Mouse (Mus musculus) ES-Bruce4 (cell line): ENCODE results near the gene Invs. TPM values are rescaled to one million over a fixed set of nuclear protein-coding genes. Genes with fewer than 3 reads are reported as not detected.

Experiments
- H3K27ac ChIP-seq: 2 replicates; pipeline ENCODE4 v1.5.1; 2012; ENCODE audit warnings: low read length, inconsistent platforms; ENCODE audit not compliant: insufficient read depth
- H3K27me3 ChIP-seq: 2 replicates; pipeline ENCODE4 v1.6.1; 2012; ENCODE audit warnings: mild to moderate bottlenecking, low read length, inconsistent platforms; ENCODE audit not compliant: control insufficient read depth, poor library complexity, insufficient read depth, severe bottlenecking
- H3K36me3 ChIP-seq: 2 replicates; pipeline ENCODE4 v1.6.1; 2012; ENCODE audit warnings: inconsistent platforms, mild to moderate bottlenecking, low read length, moderate library complexity; ENCODE audit not compliant: control insufficient read depth, poor library complexity, insufficient read depth, severe bottlenecking
- H3K4me1 ChIP-seq: one replicate; pipeline ENCODE4 v1.8.1; 2011; ENCODE audit warnings: low read length; ENCODE audit not compliant: control insufficient read depth, insufficient read depth
- H3K4me3 ChIP-seq: 2 replicates; pipeline ENCODE4 v1.5.1; 2011; ENCODE audit warnings: low read depth, mild to moderate bottlenecking, low read length
- H3K9ac ChIP-seq: 2 replicates; pipeline ENCODE4 v1.6.1; 2012; ENCODE audit warnings: low read depth, mild to moderate bottlenecking, inconsistent platforms; ENCODE audit not compliant: poor library complexity, severe bottlenecking
- H3K9me3 ChIP-seq: replicated peaks from 2 replicates; pipeline ENCODE4 v1.6.1; 2012; ENCODE audit warnings: mild to moderate bottlenecking, low read length, inconsistent platforms; ENCODE audit not compliant: control insufficient read depth, poor library complexity, insufficient read depth, severe bottlenecking
- CTCF ChIP-seq: IDR thresholded peaks from one replicate; pipeline ENCODE4 v1.8.1; 2011; ENCODE audit warnings: low read depth, low read length
- EP300 ChIP-seq: IDR thresholded peaks from 2 replicates; pipeline ENCODE4 v1.6.1; 2011; ENCODE audit warnings: low read depth, low read length; ENCODE audit not compliant: insufficient read depth
- POLR2A ChIP-seq: IDR thresholded peaks from one replicate; pipeline ENCODE4 v1.8.1; 2011; ENCODE audit warnings: low read length; ENCODE audit not compliant: insufficient read depth
- polyA plus RNA-seq: library from polyadenylated mRNA; stranded (reverse); fragments of >200 nt; gene quantifications from 2 replicates; pipeline ENCODE4 v1.2.4, GENCODE M21; 2011; ENCODE audit warnings: low read depth; ENCODE audit not compliant: missing spikeins, insufficient read depth, insufficient read length

The Invs gene
- polyA plus RNA-seq, 1 experiment, result 2.5 TPM

- Histone ChIP-seq H3K9me3 (no peaks in the 10 kb centered on the region), H3K36me3 (no peaks in the 10 kb centered on the region), H3K4me1 (no peaks in the 10 kb centered on the region), H3K9ac (no peak overlapping the region), H3K4me3 (no peak overlapping the region), H3K27ac (no peak overlapping the region), H3K27me3 (no peaks in the 10 kb centered on the region)
- TF ChIP-seq POLR2A, result no peak
- no peak for TF ChIP-seq EP300
- no peak for TF ChIP-seq CTCF
These were observed 35.3 kb downstream of the Invs start for GRCm38 (mm10) chr4:48314814-48315213.

GRCm38 (mm10) chr4:48316036-48316435 is 36.5 kb downstream of the Invs start:
- H3K4me3 ChIP-seq, result no peak overlapping the region
- no peaks in the 10 kb centered on the region for H3K9me3 ChIP-seq
- H3K27ac ChIP-seq, result no peak overlapping the region
- no peaks in the 10 kb centered on the region for H3K4me1 ChIP-seq
- TF ChIP-seq POLR2A, result no peak
- TF ChIP-seq EP300, result no peak
- no peak for TF ChIP-seq CTCF
- no peaks in the 10 kb centered on the region for H3K27me3 ChIP-seq
- no peak overlapping the region for H3K9ac ChIP-seq
- no peaks in the 10 kb centered on the region for H3K36me3 ChIP-seq

GRCm38 (mm10) chr4:48321276-48321675 is 41.7 kb downstream of the Invs start:
- Histone ChIP-seq H3K27me3 (no peaks in the 10 kb centered on the region), H3K4me3 (no peak overlapping the region), H3K36me3 (no peaks in the 10 kb centered on the region), H3K9ac (no peak overlapping the region), H3K9me3 (no peaks in the 10 kb centered on the region), H3K4me1 (no peaks in the 10 kb centered on the region), H3K27ac (no peak overlapping the region)
- no peak for TF ChIP-seq POLR2A

GRCm38 (mm10) chr4:48322095-48322494 is 42.5 kb downstream of the Invs start:
- no peaks in the 10 kb centered on the region for H3K9me3 ChIP-seq
- no peaks in the 10 kb centered on the region for H3K4me1 ChIP-seq
- no peak overlapping the region for H3K9ac ChIP-seq
- TF ChIP-seq POLR2A, result no peak
- TF ChIP-seq EP300, result no peak
- no peak for TF ChIP-seq CTCF
- no peaks in the 10 kb centered on the region for H3K36me3 ChIP-seq
- no peak overlapping the region for H3K4me3 ChIP-seq
- H3K27ac ChIP-seq, result no peak overlapping the region
- no peaks in the 10 kb centered on the region for H3K27me3 ChIP-seq

GRCm38 (mm10) chr4:48327192-48327591 is 47.6 kb downstream of the Invs start:
- Histone ChIP-seq H3K36me3 (no peaks in the 10 kb centered on the region), H3K27ac (no peak overlapping the region), H3K27me3 (no peaks in the 10 kb centered on the region), H3K9ac (no peak overlapping the region), H3K4me3 (no peak overlapping the region), H3K4me1 (no peaks in the 10 kb centered on the region), H3K9me3 (no peaks in the 10 kb centered on the region)
- TF ChIP-seq CTCF (no peak), POLR2A (no peak), EP300 (no peak)

GRCm38 (mm10) chr4:48328042-48328441 is 48.5 kb downstream of the Invs start:
- Histone ChIP-seq H3K27ac (no peak overlapping the region), H3K9ac (no peak overlapping the region), H3K27me3 (no peaks in the 10 kb centered on the region), H3K4me3 (no peak overlapping the region), H3K9me3 (no peaks in the 10 kb centered on the region), H3K4me1 (no peaks in the 10 kb centered on the region), H3K36me3 (no peaks in the 10 kb centered on the region)
- no peak for TF ChIP-seq POLR2A
- TF ChIP-seq CTCF, result no peak
- TF ChIP-seq EP300, result no peak
